Mouse (Mus musculus) midbrain, embryonic 15.5 days (tissue): ENCODE measurements around the gene Narfl. TPM values are rescaled to one million over a fixed set of nuclear protein-coding genes. Genes with fewer than 3 reads are reported as not detected.

Experiments used
- ATAC-seq: fragments of 200-750 bp; cut with Nextera tagmentation; replicated peaks from 2 replicates; pipeline ENCODE4 v1.8.0; 2017; ENCODE audit warnings: moderate TSS enrichment
- H3K27ac ChIP-seq: fragments of 300-500 bp; sonication (generic); 2 replicates; pipeline ENCODE4 v1.5.1; 2015; ENCODE audit warnings: mild to moderate bottlenecking, inconsistent platforms
- H3K27me3 ChIP-seq: fragments of 300-500 bp; sonication (generic); replicated peaks from 2 replicates; pipeline ENCODE4 v1.6.1; 2015; ENCODE audit warnings: inconsistent platforms
- H3K36me3 ChIP-seq: fragments of 300-500 bp; sonication (generic); replicated peaks from 2 replicates; pipeline ENCODE4 v1.6.1; 2015; ENCODE audit warnings: inconsistent platforms
- H3K4me1 ChIP-seq: fragments of 300-500 bp; sonication (generic); 2 replicates; pipeline ENCODE4 v1.6.1; 2015; ENCODE audit warnings: inconsistent platforms
- H3K4me2 ChIP-seq: fragments of 300-500 bp; sonication (generic); 2 replicates; pipeline ENCODE4 v1.6.1; 2015; ENCODE audit warnings: inconsistent platforms, mild to moderate bottlenecking, moderate library complexity
- H3K4me3 ChIP-seq: fragments of 300-500 bp; sonication (generic); 2 replicates; pipeline ENCODE4 v1.5.1; 2015; ENCODE audit warnings: mild to moderate bottlenecking, inconsistent platforms
- H3K9ac ChIP-seq: fragments of 300-500 bp; sonication (generic); 2 replicates; pipeline ENCODE4 v1.6.1; 2015; ENCODE audit warnings: mild to moderate bottlenecking, inconsistent platforms
- H3K9me3 ChIP-seq: fragments of 300-500 bp; sonication (generic); 2 replicates; pipeline ENCODE4 v1.6.1; 2016; ENCODE audit warnings: inconsistent platforms
- WGBS: fragments of 180-500 bp; shearing (Covaris S2); methylation state at CpG from one replicate; pipeline ENCODE4 v1.1.7; 2015; ENCODE audit warnings: mixed read lengths; 5-methylcytosine and 5-hydroxymethylcytosine counted together
- microRNA-seq: library from miRNA; unstranded; fragments of <30 nt; microRNA quantifications from one replicate; pipeline ENCODE4, GENCODE M21; 2016
- polyA plus RNA-seq: library from polyadenylated mRNA; unstranded; fragments of >200 nt; fragmentation: Nextera tagmentation; extraction: Ambion mirVana; gene quantifications from 2 replicates; pipeline ENCODE4 v1.2.1, GENCODE M21; 2015

The Narfl gene
- polyA plus RNA-seq, 1 experiment from 2014 or later: 32.6 TPM

DNA sequence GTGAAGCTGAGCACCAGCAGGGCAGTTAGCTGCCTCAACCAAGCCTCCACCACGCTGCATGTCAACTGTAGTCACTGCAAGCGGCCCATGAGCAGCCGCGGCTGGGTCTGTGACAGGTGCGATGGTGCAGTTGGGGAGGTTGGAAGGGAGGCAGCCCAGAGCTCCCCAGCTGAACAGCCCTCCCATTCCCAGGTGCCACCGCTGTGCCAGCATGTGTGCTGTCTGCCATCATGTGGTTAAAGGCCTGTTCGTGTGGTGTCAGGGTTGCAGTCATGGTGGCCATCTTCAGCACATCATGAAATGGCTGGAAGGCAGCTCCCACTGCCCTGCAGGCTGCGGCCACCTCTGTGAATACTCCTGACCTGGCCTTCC, 54.6 kb downstream of the Narfl start:
- H3K27me3 ChIP-seq: no peaks in the 10 kb centered on the region
- H3K9me3 ChIP-seq: no peaks in the 10 kb centered on the region
- H3K27ac ChIP-seq: peak overlapping the region; percentile 91
- peaks cover 82% of the 10 kb centered on the region for H3K4me1 ChIP-seq
- 0 out of 2 replicates have a peak, but pooled peaks cover 31% of the 10 kb centered on the region for H3K36me3 ChIP-seq
- peak overlapping the region; percentile 66 for H3K4me3 ChIP-seq
- peak overlapping the region; percentile 80 for H3K4me2 ChIP-seq
- ATAC-seq: no peak
- peak overlapping the region; percentile 86; the same call in 1 of the 2 replicates for H3K9ac ChIP-seq
- WGBS: 83% methylated on average over 8 of the region's 8 CpGs

DNA sequence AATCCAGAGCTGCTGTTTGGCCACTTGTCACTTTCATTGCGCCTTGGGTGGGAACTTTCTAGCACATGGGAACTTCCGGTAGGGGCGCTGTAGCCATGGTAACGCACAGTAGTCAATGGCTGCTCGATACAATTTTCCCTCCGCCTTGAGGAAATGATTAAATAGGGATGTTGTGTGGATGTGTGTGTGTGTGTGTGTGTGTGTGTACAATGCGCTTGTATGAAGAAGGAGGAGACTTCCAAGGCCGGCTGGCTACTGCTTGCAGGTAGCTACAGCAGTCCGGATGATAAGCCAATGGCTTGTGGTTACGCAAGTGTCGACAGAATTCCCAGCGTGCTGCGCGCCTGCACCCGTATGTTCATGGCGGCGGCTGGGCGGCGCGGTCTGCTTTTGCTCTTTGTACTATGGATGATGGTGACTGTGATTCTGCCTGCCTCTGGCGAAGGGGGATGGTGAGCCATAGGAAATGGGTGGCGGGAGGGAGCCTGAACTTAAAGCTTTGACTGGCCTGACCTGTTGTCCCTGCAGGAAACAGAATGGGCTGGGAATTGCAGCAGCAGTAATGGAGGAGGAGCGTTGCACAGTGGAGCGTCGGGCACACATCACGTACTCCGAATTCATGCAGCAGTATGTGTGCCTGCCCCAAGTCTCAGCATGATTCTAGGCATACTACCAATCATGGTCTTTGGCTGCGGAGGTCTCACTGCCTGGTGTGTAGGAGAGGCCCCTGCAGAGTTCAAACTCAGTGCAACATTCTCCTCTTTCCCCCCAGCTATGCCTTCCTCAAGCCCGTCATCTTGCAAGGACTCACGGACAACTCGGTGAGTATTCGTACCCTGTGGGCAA, 55.4 kb downstream of the Narfl start, which contains the start of gene Jmjd8:
TSS of gene Jmjd8 (plus strand) at position 156 of the 846 bp plus-strand sequence.
- Histone ChIP-seq H3K27ac (peak within 1 kb of the TSS; percentile 91), H3K9me3 (no peaks in the 10 kb centered on the region), H3K4me3 (peak within 1 kb of the TSS; percentile 66), H3K4me1 (peaks cover 84% of the 10 kb centered on the region), H3K4me2 (peak within 1 kb of the TSS; percentile 80), H3K36me3 (0 out of 2 replicates have a peak, but pooled peaks cover 31% of the 10 kb centered on the region), H3K27me3 (no peaks in the 10 kb centered on the region), H3K9ac (peak within 1 kb of the TSS; percentile 86)
- ATAC-seq: peak; percentile 59
- 1% methylated on average over 32 of the region's 32 CpGs for WGBS

GRCm38 (mm10) chr17:25829558-25830017, 56.0 kb downstream of the Narfl start:
- no peak for ATAC-seq
- 0 out of 2 replicates have a peak, but pooled peaks cover 31% of the 10 kb centered on the region for H3K36me3 ChIP-seq
- H3K9me3 ChIP-seq: no peaks in the 10 kb centered on the region
- H3K4me2 ChIP-seq: peak overlapping the region; percentile 80
- H3K4me3 ChIP-seq: peak overlapping the region; percentile 66
- peaks cover 84% of the 10 kb centered on the region for H3K4me1 ChIP-seq
- no peaks in the 10 kb centered on the region for H3K27me3 ChIP-seq
- H3K9ac ChIP-seq: peak overlapping the region; percentile 86
- 36% methylated on average over 8 of the region's 8 CpGs for WGBS
- H3K27ac ChIP-seq: peak overlapping the region; percentile 91

- Histone ChIP-seq H3K4me1 (peaks cover 84% of the 10 kb centered on the region), H3K27me3 (no peaks in the 10 kb centered on the region), H3K4me3 (peak overlapping the region; percentile 66), H3K9me3 (no peaks in the 10 kb centered on the region), H3K9ac (no peak overlapping the region), H3K4me2 (peak overlapping the region; percentile 80), H3K36me3 (0 out of 2 replicates have a peak, but pooled peaks cover 31% of the 10 kb centered on the region), H3K27ac (no peak overlapping the region)
- no peak for ATAC-seq
- 94% methylated on average over 4 of the region's 4 CpGs for WGBS
These were observed 56.7 kb downstream of the Narfl start for GRCm38 (mm10) chr17:25830200-25830753.

DNA sequence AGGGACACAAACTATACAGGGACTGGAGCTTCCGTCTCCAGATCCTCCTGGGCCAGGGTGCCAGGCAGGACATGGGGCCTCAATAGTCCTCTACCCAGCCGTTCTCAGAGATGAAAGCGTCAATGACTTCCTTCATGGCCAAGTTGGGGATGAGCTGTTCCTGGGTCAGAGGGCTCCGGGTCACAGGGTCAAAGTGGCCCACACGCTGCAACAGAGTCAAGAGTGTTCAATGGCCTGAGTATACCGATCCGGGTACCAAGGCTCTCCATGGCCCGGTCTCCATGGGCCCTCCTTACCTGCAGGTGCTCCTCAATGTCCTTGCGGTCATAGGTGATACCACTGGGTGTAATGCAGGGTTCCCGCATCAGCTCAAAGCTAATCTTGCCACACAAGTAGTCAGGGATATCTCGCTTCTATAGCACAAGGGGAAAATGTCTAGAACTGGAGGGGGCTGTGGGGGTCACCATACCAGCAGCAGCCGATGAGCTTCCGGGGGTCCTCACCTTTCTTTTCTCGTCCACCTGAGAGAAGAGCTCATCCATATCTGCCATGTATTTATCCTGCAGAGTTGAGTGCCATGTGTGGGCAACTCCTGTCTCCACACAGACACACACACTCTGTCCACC, 57.3 kb downstream of the Narfl start:
- Histone ChIP-seq H3K36me3 (0 out of 2 replicates have a peak, but pooled peaks cover 31% of the 10 kb centered on the region), H3K4me1 (peaks cover 84% of the 10 kb centered on the region), H3K4me2 (peak overlapping the region; percentile 95), H3K9me3 (no peaks in the 10 kb centered on the region), H3K9ac (no peak overlapping the region), H3K27me3 (no peaks in the 10 kb centered on the region), H3K4me3 (no peak overlapping the region; the same call in 1 of the 2 replicates), H3K27ac (no peak overlapping the region)
- ATAC-seq: no peak
- 86% methylated on average over 14 of the region's 14 CpGs for WGBS

- no peaks in the 10 kb centered on the region for H3K27me3 ChIP-seq
- peak overlapping the region; percentile 95 for H3K4me2 ChIP-seq
- no peaks in the 10 kb centered on the region for H3K9me3 ChIP-seq
- peak overlapping the region; percentile 80 for H3K4me3 ChIP-seq
- WGBS: 63% methylated on average over 21 of the region's 21 CpGs
- peak overlapping the region; percentile 77 for H3K9ac ChIP-seq
- peaks cover 84% of the 10 kb centered on the region for H3K4me1 ChIP-seq
- no peak for ATAC-seq
- 0 out of 2 replicates have a peak, but pooled peaks cover 30% of the 10 kb centered on the region for H3K36me3 ChIP-seq
- peak overlapping the region; percentile 96 for H3K27ac ChIP-seq
These were observed 58.1 kb downstream of the Narfl start for GRCm38 (mm10) chr17:25831451-25832281.

- Histone ChIP-seq H3K4me3 (peak overlapping the region; percentile 80), H3K4me1 (peaks cover 84% of the 10 kb centered on the region)
- ATAC-seq: peak; percentile 91
These were observed 59.1 kb downstream of the Narfl start for GRCm38 (mm10) chr17:25832436-25833290.

More at GRCm38 (mm10) chr17:25832436-25833290, 59.1 kb downstream of the Narfl start:
- Histone ChIP-seq H3K4me2 (peak overlapping the region; percentile 95), H3K27me3 (no peaks in the 10 kb centered on the region), H3K27ac (peak overlapping the region; percentile 96), H3K9me3 (no peaks in the 10 kb centered on the region), H3K36me3 (0 out of 2 replicates have a peak, but pooled peaks cover 21% of the 10 kb centered on the region), H3K9ac (peak overlapping the region; percentile 77)
- WGBS: under 1% methylated on average over 76 of the region's 77 CpGs

Small RNA genes within 50 kb of the gene (microRNA-seq; reads per million reads assigned to microRNA genes)
- not detected for gene Gm25083
- not detected for gene Mir3082
- gene Mir6966: not detected

Other genes with a start within 250 kb of the Narfl start
- 10.7 and 15.2 TPM in 2 replicates for gene Sox8, start 203.1 kb upstream of the Narfl start, polyA plus RNA-seq
- 23.2 and 24.9 TPM in 2 replicates for gene Lmf1, start 194.7 kb upstream of the Narfl start, polyA plus RNA-seq
- 3.5 and 4.0 TPM in 2 replicates for gene Gng13, start 56.6 kb upstream of the Narfl start, polyA plus RNA-seq
- gene Chtf18, start 46.4 kb upstream of the Narfl start, polyA plus RNA-seq: 5.7 and 6.3 TPM in 2 replicates
- gene Rpusd1, start 46.1 kb upstream of the Narfl start, polyA plus RNA-seq: 27.7 and 30.5 TPM in 2 replicates
- not detected in 2 replicates for gene Mslnl, start 37.7 kb upstream of the Narfl start, polyA plus RNA-seq
- 0.32 and 0.43 TPM in 2 replicates for gene Msln, start 19.4 kb upstream of the Narfl start, polyA plus RNA-seq
- gene Haghl, start 11.9 kb downstream of the Narfl start, polyA plus RNA-seq: 160 TPM in 2 replicates
- 0.24 and 0.44 TPM in 2 replicates for gene Ccdc78, start 12.8 kb downstream of the Narfl start, polyA plus RNA-seq
- gene Fam173a, start 19.1 kb downstream of the Narfl start, polyA plus RNA-seq: 92.6 and 93.7 TPM in 2 replicates
- 1.3 TPM in 1 of 2 replicates, not detected in the other for gene AC134908.4, start 21.9 kb downstream of the Narfl start, polyA plus RNA-seq
- gene Metrn, start 23.4 kb downstream of the Narfl start, polyA plus RNA-seq: 32.6 and 36.3 TPM in 2 replicates
- 50.8 and 50.9 TPM in 2 replicates for gene Fbxl16, start 35.3 kb downstream of the Narfl start, polyA plus RNA-seq
- 35.2 and 36.7 TPM in 2 replicates for gene Wdr24, start 49.9 kb downstream of the Narfl start, polyA plus RNA-seq
- gene Jmjd8, start 55.1 kb downstream of the Narfl start, polyA plus RNA-seq: 61.9 and 63.0 TPM in 2 replicates
- 373 and 381 TPM in 2 replicates for gene Stub1, start 59.6 kb downstream of the Narfl start, polyA plus RNA-seq
- 54.8 and 57.8 TPM in 2 replicates for gene Rhbdl1, start 63.5 kb downstream of the Narfl start, polyA plus RNA-seq
- 14.2 and 14.7 TPM in 2 replicates for gene Gm20683, start 68.0 kb downstream of the Narfl start, polyA plus RNA-seq
- 17.2 and 18.3 TPM in 2 replicates for gene Rhot2, start 71.1 kb downstream of the Narfl start, polyA plus RNA-seq
- 19.7 and 23.3 TPM in 2 replicates for gene Wdr90, start 87.7 kb downstream of the Narfl start, polyA plus RNA-seq
- 18.5 and 19.8 TPM in 2 replicates for gene Mcrip2, start 95.0 kb downstream of the Narfl start, polyA plus RNA-seq
- 70.5 and 71.1 TPM in 2 replicates for gene Mettl26, start 101.3 kb downstream of the Narfl start, polyA plus RNA-seq
- 0.47 and 0.54 TPM in 2 replicates for gene Wfikkn1, start 107.1 kb downstream of the Narfl start, polyA plus RNA-seq
- gene Rab40c, start 146.0 kb downstream of the Narfl start, polyA plus RNA-seq: 56.7 and 57.5 TPM in 2 replicates
- gene Pigq, start 171.2 kb downstream of the Narfl start, polyA plus RNA-seq: 71.9 and 75.8 TPM in 2 replicates
- 0.73 and 0.80 TPM in 2 replicates for gene Nhlrc4, start 171.2 kb downstream of the Narfl start, polyA plus RNA-seq
- 3.1 and 6.1 TPM in 2 replicates for gene A930017K11Rik, start 178.8 kb downstream of the Narfl start, polyA plus RNA-seq
- gene Capn15, start 212.0 kb downstream of the Narfl start, polyA plus RNA-seq: 22.2 and 23.8 TPM in 2 replicates